Mouse (Mus musculus) G1E (cell line): ENCODE measurements around the gene Add2. TPM values are rescaled to one million over a fixed set of nuclear protein-coding genes. Genes with fewer than 3 reads are reported as not detected.
A peak's percentile ranks its signal among the peaks of the same experiment; 100 is the strongest.

Experiments
- ATAC-seq: 2 replicates; pipeline ENCODE4 v1.8.0; 2016; ENCODE audit warnings: mild to moderate bottlenecking; ENCODE audit not compliant: insufficient number of reproducible peaks, poor library complexity, low FRiP score, severe bottlenecking; ENCODE audit errors: extremely low read depth
- DNase-seq: peaks from one replicate; pipeline ENCODE4 v3.0.0; 2012; ENCODE audit warnings: low spot score
- H3K27me3 ChIP-seq: 2 replicates; pipeline ENCODE4 v1.6.1; 2012; ENCODE audit warnings: mild to moderate bottlenecking, low read length, inconsistent platforms; ENCODE audit not compliant: insufficient read depth
- H3K36me3 ChIP-seq: replicated peaks from 2 replicates; pipeline ENCODE3; 2012; ENCODE audit warnings: mild to moderate bottlenecking, inconsistent platforms
- H3K4me1 ChIP-seq: 2 replicates; pipeline ENCODE4 v1.6.1; 2012; ENCODE audit warnings: low read depth, low read length, inconsistent platforms, mixed read lengths; ENCODE audit not compliant: insufficient read depth
- H3K4me3 ChIP-seq: 2 replicates; pipeline ENCODE4 v1.5.1; 2012; ENCODE audit warnings: low read depth, mild to moderate bottlenecking, inconsistent platforms, low read length, moderate library complexity, mixed read lengths
- H3K9me3 ChIP-seq: replicated peaks from 2 replicates; pipeline ENCODE4 v1.6.1; 2012; ENCODE audit warnings: inconsistent platforms
- CTCF ChIP-seq: IDR thresholded peaks from 2 replicates; pipeline ENCODE4 v1.5.1; 2012; ENCODE audit warnings: low read depth, low read length, inconsistent platforms, mixed read lengths
- GATA1 ChIP-seq: IDR thresholded peaks from 2 replicates; pipeline ENCODE4 v1.6.1; 2012; ENCODE audit warnings: borderline replicate concordance, low read length, inconsistent platforms, mixed read lengths
- GATA2 ChIP-seq: IDR thresholded peaks from 2 replicates; pipeline ENCODE4 v1.6.1; 2012; ENCODE audit warnings: low read depth, low read length, inconsistent platforms, borderline replicate concordance
- POLR2AphosphoS5 ChIP-seq: IDR thresholded peaks from 2 replicates; pipeline ENCODE4 v1.6.1; 2012; ENCODE audit warnings: low read depth, low read length, inconsistent platforms; ENCODE audit not compliant: insufficient replicate concordance
- TAL1 ChIP-seq: conservative IDR thresholded peaks from 2 replicates; pipeline ENCODE4 v1.6.1; 2012; ENCODE audit warnings: low read depth, low read length, inconsistent platforms, mixed read lengths
- polyA plus RNA-seq: library from polyadenylated mRNA; stranded (reverse); fragments of >175 nt; gene quantifications from 2 replicates; pipeline ENCODE4 v1.2.3, GENCODE M21; 2012
- total RNA-seq, 2 experiments: library from RNA; stranded (forward) in 1 of 2; stranded (reverse) in 1 of 2; fragments of 200-1000 nt in 1 of 2; fragments of >200 nt in 1 of 2; fragmentation: Nextera tagmentation in 1 of 2; gene quantifications; 2 replicates each; pipeline ENCODE4 v1.2.3; 2014 to 2017

The Add2 gene
- total and polyA plus RNA-seq, 3 experiments: 82.9 to 125 (median 121) TPM

- Histone ChIP-seq H3K9me3 (peaks cover 3% of the 10 kb centered on the region), H3K36me3 (no peaks in the 10 kb centered on the region), H3K27me3 (no peaks in the 10 kb centered on the region), H3K4me1 (peaks cover 79% of the 10 kb centered on the region), H3K4me3 (no peak overlapping the region)
- DNase-seq (no peak), ATAC-seq (peak; percentile 43)
- TF ChIP-seq GATA1 (no peak), CTCF (no peak), TAL1 (no peak), GATA2 (no peak), POLR2AphosphoS5 (no peak)
Measured at GRCm38 (mm10) chr6:86133882-86134281, 105.4 kb downstream of the Add2 start.

GRCm38 (mm10) chr6:86136206-86136605, 107.7 kb downstream of the Add2 start:
- TF ChIP-seq GATA2 (no peak), POLR2AphosphoS5 (no peak), TAL1 (no peak), CTCF (no peak), GATA1 (no peak)
- DNase-seq (no peak), ATAC-seq (no peak)
- Histone ChIP-seq H3K4me3 (no peak overlapping the region), H3K36me3 (no peaks in the 10 kb centered on the region), H3K4me1 (peaks cover 70% of the 10 kb centered on the region), H3K9me3 (peaks cover 3% of the 10 kb centered on the region), H3K27me3 (no peaks in the 10 kb centered on the region)

DNA sequence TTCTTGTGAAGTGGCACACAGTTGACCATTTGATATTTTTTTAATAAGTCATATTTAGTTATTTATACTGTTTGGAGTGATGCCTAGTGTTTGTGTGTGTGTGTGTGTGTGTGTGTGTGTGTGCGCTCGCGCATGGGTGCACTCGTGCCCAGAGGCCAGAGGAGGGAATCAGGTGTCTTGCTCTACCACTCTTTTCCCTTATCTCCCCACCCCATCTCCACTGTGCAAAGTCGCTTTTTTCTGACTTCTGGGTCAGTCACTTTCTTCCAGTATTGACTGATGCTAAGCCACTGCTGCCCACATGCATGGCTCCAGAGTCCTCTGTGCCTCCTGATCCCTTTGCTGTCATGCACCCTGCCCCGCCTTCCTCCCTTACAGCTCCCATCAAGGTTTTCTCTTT, 112.8 kb downstream of the Add2 start:
- H3K9me3 ChIP-seq: peaks cover 11% of the 10 kb centered on the region
- no peaks in the 10 kb centered on the region for H3K27me3 ChIP-seq
- peaks cover 43% of the 10 kb centered on the region for H3K4me1 ChIP-seq
- no peak overlapping the region for H3K4me3 ChIP-seq
- DNase-seq (no peak), ATAC-seq (no peak)
- H3K36me3 ChIP-seq: no peaks in the 10 kb centered on the region
- no peak for TF ChIP-seq TAL1
- TF ChIP-seq CTCF: no peak
- TF ChIP-seq GATA2: peak; percentile 77; the same call in 1 of the 2 replicates
- TF ChIP-seq GATA1: no peak
- TF ChIP-seq POLR2AphosphoS5: no peak

DNA sequence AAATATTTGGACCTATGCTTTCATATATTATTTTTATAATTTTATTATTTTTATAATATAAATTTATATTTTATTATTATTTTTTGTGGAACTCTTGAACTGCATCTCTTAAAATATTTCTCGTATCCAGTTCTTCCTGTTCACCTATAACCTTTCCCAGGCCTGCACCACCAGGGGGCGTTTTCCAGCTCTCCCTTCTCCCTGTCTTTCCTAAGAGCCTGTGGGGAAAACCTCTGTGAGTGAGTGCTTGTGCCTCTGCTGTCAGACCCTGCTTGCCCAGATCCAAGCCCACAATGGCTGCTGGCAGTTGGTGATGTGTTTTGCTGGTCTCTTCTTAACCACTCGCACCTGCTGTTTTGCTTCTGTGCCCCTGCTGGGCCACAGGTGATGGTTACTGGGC, 113.3 kb downstream of the Add2 start:
- DNase-seq: no peak
- H3K27me3 ChIP-seq: no peaks in the 10 kb centered on the region
- TF ChIP-seq CTCF (peak; percentile 35; the same call in 1 of the 2 replicates), GATA1 (no peak), GATA2 (no peak), POLR2AphosphoS5 (no peak), TAL1 (no peak)
- H3K4me1 ChIP-seq: peaks cover 40% of the 10 kb centered on the region
- ATAC-seq: no peak
- H3K9me3 ChIP-seq: peaks cover 9% of the 10 kb centered on the region
- H3K36me3 ChIP-seq: no peaks in the 10 kb centered on the region
- H3K4me3 ChIP-seq: no peak overlapping the region

DNA sequence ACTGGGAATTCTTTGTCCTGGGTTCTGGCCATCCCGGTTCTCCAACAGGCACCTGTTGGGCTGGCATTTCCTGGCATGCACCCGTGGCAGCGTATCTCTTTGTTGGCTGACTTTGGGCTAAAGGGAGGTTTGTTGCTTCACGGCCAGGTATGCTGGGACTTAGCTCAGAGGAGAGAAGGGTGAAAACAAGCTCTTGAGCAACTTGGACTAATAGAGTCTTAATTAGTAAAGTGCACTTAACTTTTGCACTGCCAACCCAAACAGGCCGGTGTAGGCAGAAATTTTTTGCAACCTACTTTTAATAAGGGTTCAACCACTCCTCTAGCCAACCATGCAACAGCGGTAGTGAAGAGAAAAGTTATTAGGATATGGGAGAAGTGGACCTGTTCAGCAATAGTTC, 116.5 kb downstream of the Add2 start:
- Histone ChIP-seq H3K9me3 (peaks cover 9% of the 10 kb centered on the region), H3K4me1 (peaks cover 44% of the 10 kb centered on the region), H3K27me3 (no peaks in the 10 kb centered on the region), H3K36me3 (no peaks in the 10 kb centered on the region), H3K4me3 (no peak overlapping the region)
- no peak for DNase-seq
- no peak for TF ChIP-seq CTCF
- no peak for TF ChIP-seq TAL1
- no peak for TF ChIP-seq POLR2AphosphoS5
- TF ChIP-seq GATA2: no peak
- TF ChIP-seq GATA1: no peak
- no peak for ATAC-seq

DNA sequence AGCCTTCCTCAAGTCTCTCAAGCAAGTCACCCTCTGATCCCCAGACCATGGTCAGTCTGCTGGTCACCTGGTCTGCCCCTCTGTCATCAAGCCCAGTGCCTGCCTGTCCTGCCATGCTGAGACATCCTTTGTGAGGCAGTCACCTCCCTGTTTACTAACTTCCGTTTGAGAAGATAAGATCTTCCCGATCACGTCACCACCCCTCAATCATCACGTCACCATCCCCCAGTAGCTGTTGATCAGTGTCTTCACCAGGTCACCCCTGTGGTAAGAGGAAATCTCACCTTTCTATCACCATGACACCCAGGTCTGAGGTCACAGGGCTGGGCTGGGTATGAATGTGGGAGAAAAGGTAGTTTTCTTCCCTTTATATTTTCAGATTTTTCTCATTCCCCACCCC, 120.0 kb downstream of the Add2 start:
- DNase-seq (no peak), ATAC-seq (no peak)
- peaks cover 22% of the 10 kb centered on the region for H3K4me1 ChIP-seq
- peaks cover 9% of the 10 kb centered on the region for H3K9me3 ChIP-seq
- TF ChIP-seq GATA2: peak; percentile 77; the same call in 1 of the 2 replicates
- no peak for TF ChIP-seq POLR2AphosphoS5
- TF ChIP-seq CTCF: no peak
- no peak for TF ChIP-seq TAL1
- no peak for TF ChIP-seq GATA1
- H3K4me3 ChIP-seq: peak overlapping the region; percentile 10; the same call in 1 of the 2 replicates
- no peaks in the 10 kb centered on the region; the same call in 1 of the 2 replicates for H3K27me3 ChIP-seq
- no peaks in the 10 kb centered on the region for H3K36me3 ChIP-seq

GRCm38 (mm10) chr6:86149001-86149400, 120.5 kb downstream of the Add2 start:
- TF ChIP-seq GATA1 (no peak), GATA2 (no peak), CTCF (no peak), POLR2AphosphoS5 (no peak), TAL1 (0 out of 2 replicates have a peak, but pooled peaks have one; percentile 8)
- Histone ChIP-seq H3K4me1 (peaks cover 25% of the 10 kb centered on the region), H3K27me3 (no peaks in the 10 kb centered on the region; the same call in 1 of the 2 replicates), H3K9me3 (peaks cover 9% of the 10 kb centered on the region), H3K36me3 (no peaks in the 10 kb centered on the region), H3K4me3 (peak overlapping the region; percentile 33; the same call in 1 of the 2 replicates)
- DNase-seq (no peak), ATAC-seq (no peak)
